Mouse (Mus musculus) adrenal gland, adult 10 weeks (tissue): ENCODE data around the gene Myo1f. TPM values are rescaled to one million over a fixed set of nuclear protein-coding genes. Genes with fewer than 3 reads are reported as not detected.

ENCODE experiments used
- polyA plus RNA-seq: library from polyadenylated mRNA; stranded (reverse); fragments of 350-450 nt; fragmentation: Illumina TruSeq; extraction: RNeasy Lipid Tissue Mini Kit (QIAGEN cat#74804); gene quantifications from one replicate; pipeline ENCODE4 v1.2.3, GENCODE M21; 2014; ENCODE audit warnings: low read depth, low replicate concordance

Gene Myo1f
- polyA plus RNA-seq: 0.82 TPM

GRCm38 (mm10) chr17:33555223-33555855 is at the start of gene Myo1f:
Gene Myo1f, plus strand, starts transcription at chr17:33555707.

GRCm38 (mm10) chr17:33523918-33524755 is 31.4 kb upstream of the Myo1f start, which contains the start of gene Adamts10:
Gene Adamts10, plus strand, starts transcription at chr17:33524204.

DNA sequence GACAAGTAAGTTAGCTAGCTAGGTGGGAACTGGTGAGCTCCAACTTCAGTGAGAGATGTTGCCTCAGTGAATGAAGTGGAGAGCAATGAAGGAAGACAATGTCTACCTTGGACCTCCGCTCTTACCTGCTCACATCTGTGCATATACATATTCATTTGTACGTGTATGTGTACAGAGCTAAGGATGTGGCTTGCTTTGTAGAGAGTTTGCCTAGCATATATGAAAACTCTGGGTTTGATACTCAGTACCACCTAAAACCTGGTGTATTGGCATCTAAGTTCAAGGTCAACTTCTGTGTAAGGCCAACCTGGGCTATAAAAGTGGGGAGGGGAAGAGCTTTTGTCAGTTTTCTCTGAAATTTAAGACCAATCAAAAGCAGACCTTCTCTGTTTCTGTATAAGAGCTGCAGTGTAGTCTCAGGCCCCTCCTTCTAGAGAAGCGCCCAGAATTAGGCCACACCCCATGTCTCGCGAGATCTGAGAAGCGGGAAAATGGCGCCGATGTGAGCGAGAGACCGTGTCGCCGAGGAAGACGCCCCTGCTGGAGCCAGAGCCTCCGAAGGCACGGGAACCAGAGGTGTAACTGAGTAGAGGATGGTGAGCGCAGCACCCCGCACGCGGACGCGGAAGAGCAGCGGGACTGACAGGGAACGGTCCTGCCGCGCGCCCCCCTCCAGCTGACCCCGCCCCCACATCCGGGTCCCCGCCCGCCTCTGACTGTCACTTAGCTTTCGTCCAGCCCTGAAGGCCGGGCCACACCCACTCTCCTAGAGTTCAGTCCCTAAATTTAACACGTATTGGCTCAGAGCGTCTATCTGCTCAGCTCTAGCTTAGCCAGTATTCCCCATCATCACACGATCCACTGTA is 73.3 kb downstream of the Myo1f start, which contains the start of gene Zfp414:
Gene Zfp414 (plus strand): TSS at position 470 of the 866 bp plus-strand sequence.

DNA sequence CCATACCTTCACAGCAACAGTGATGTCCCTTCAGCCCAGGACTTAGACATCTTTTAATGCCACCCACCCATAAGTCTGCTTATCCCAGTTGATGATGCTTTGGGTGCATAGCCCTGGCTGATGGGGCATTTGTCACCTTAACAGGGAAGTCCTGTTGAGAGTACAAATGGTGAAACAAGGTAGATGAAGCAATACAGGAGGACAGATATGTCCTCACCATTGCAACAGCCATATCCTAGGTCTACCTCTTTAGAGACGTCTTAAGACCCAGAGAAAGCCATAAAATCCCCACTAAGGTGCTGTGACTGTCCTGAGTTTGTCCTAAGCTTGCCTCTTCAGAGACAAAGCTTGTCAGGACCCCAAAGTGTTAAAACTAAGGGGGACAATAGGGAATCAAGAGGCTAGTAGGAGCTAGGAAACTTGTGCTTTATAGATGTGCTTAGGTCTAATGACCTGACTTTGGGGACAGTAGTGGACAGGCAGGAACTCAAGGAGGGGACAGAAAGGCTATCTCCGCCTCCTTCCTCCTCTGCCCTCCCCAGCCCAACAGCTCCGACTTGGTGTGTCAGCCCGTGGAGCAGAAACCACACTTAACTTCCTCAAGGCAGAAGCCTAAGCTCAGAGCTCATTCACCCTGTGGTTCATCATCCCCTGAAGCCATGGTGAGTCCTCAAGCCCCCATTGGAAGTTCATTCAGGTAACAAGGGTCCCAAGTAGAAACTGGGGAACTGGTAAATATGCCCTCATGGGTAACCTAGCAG is 82.2 kb downstream of the Myo1f start, which contains the start of gene Pram1:
Gene Pram1 (plus strand): TSS at position 541 of the 761 bp plus-strand sequence.

Other genes with a start within 250 kb of the Myo1f start
- 30.8 TPM for gene Zfp81, start 196.8 kb upstream of the Myo1f start, polyA plus RNA-seq
- 23.2 TPM for gene Zfp101, start 161.1 kb upstream of the Myo1f start, polyA plus RNA-seq
- not detected for gene Actl9, start 122.8 kb upstream of the Myo1f start, polyA plus RNA-seq
- 3.8 TPM for gene Adamts10, start 31.5 kb upstream of the Myo1f start, polyA plus RNA-seq
- gene Zfp414, start 73.4 kb downstream of the Myo1f start, polyA plus RNA-seq: 2.3 TPM
- gene Pram1, start 82.3 kb downstream of the Myo1f start, polyA plus RNA-seq: not detected
- 396 TPM for gene Hnrnpm, start 131.2 kb downstream of the Myo1f start, polyA plus RNA-seq
- 39.7 TPM for gene March2, start 163.0 kb downstream of the Myo1f start, polyA plus RNA-seq
- 40.2 TPM for gene Rab11b, start 204.8 kb downstream of the Myo1f start, polyA plus RNA-seq
- gene Angptl4, start 226.1 kb downstream of the Myo1f start, polyA plus RNA-seq: 4.9 TPM